Mouse (Mus musculus): Measurements from ENCODE around the gene Amph.
"Not testable (repeated sequence)": the region's sequence is repeated elsewhere in the genome, so short reads cannot be mapped to it uniquely, and the experiment has no call there.

The Amph gene

GRCm38 (mm10) chr13:18948171-18949028, at the start of gene Amph:
Gene Amph (plus strand): TSS chr13:18948205.
- DNase-seq (ENCODE audit: low spot score in 2 of 2) = no peak

DNA sequence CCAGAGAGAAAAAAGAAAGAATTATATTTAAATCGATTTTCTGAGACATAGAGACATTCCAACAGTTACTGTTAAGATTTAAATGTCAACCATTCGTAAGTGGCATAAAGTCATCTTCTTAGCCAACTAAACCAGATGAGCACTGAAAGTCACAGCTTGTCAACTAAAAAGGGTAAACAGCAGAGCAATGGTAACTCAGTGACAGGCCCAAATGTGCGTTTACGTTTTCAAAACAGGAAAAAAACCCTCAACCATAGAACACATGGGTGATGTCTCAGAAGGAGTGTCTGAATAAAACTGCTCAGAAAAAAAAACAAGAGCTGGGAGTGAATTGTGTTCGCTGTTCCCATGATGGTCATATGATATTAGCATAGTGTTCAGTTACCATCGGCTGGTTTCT, 44.4 kb upstream of the Amph start:
- DNase-seq (ENCODE audit: low spot score in 2 of 2) = no peak

- no peak for DNase-seq (ENCODE audit: low spot score in 2 of 2)
These were observed 33.2 kb upstream of the Amph start for GRCm38 (mm10) chr13:18914774-18915173.

- not testable (repeated sequence) for DNase-seq (ENCODE audit: low spot score in 2 of 2)
These were observed 14.8 kb upstream of the Amph start for GRCm38 (mm10) chr13:18933191-18933590.

- no peak for DNase-seq (ENCODE audit: low spot score in 2 of 2)
These were observed 319 bp upstream of the Amph start for GRCm38 (mm10) chr13:18947686-18948085.

- DNase-seq (ENCODE audit: low spot score in 2 of 2) = no peak
These were observed 985 bp downstream of the Amph start for GRCm38 (mm10) chr13:18949029-18949350.

DNA sequence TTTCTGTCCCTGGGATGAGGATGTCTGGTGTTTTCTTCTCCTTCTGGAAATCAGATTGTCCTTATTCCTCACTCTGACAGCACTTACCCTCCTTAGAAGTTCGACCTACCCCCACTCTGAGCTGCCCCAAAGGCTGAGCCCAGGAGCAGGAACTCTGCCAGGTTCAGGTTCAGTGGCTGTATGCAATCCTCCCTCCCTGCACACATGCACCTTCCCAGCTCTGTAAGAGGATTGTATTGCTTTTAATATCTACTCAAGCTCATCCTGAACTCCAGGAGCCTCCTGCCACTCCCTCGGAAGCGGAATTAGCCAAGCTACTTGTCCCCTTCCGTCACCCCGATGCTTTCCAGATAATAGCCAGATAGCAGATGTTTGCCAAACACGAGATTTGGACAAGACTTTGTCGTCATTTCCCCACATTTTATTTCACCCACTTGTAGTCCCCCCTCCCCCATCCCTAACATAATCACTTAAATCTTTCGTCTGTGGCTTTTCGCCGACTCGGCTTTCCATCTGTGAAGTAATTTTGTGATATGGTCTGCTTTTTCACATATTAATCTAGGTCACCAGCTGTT, 1.7 kb downstream of the Amph start:
- no peak for DNase-seq (ENCODE audit: low spot score in 2 of 2)

- DNase-seq (ENCODE audit: low spot score in 2 of 2) = no peak
These were observed 5.6 kb downstream of the Amph start for GRCm38 (mm10) chr13:18953575-18953974.

GRCm38 (mm10) chr13:18956065-18956913, 8.3 kb downstream of the Amph start:
- no peak for DNase-seq (ENCODE audit: low spot score in 2 of 2)

GRCm38 (mm10) chr13:18957028-18957427, 9.0 kb downstream of the Amph start:
- DNase-seq (ENCODE audit: low spot score in 2 of 2) = no peak

DNA sequence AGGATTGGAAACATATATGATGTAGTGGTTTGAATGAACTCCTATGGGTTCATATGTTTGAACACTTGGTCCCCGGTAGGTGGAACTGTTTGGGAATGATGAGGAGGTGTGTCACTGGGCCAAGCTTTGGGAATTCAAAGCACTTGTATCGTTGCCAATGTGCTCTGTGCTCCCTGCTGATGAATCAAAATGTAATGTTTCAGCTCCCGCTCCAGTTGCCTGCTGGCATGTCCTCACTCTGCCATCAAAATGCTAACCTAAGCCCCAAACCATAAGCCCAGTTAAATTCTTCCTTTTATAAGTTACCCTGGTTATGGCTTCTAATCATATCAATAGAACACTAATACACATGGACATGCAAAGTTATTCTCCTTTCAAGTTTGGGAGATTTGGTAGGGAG, 24.6 kb downstream of the Amph start:
- no peak for DNase-seq (ENCODE audit: low spot score in 2 of 2)

GRCm38 (mm10) chr13:18974351-18974750, 26.3 kb downstream of the Amph start:
- DNase-seq (ENCODE audit: low spot score in 2 of 2) = no peak

- DNase-seq (ENCODE audit: low spot score in 2 of 2) = no peak
These were observed 39.3 kb downstream of the Amph start for GRCm38 (mm10) chr13:18987266-18987665.

- no peak for DNase-seq (ENCODE audit: low spot score in 2 of 2)
These were observed 40.3 kb downstream of the Amph start for GRCm38 (mm10) chr13:18988323-18988722.

DNA sequence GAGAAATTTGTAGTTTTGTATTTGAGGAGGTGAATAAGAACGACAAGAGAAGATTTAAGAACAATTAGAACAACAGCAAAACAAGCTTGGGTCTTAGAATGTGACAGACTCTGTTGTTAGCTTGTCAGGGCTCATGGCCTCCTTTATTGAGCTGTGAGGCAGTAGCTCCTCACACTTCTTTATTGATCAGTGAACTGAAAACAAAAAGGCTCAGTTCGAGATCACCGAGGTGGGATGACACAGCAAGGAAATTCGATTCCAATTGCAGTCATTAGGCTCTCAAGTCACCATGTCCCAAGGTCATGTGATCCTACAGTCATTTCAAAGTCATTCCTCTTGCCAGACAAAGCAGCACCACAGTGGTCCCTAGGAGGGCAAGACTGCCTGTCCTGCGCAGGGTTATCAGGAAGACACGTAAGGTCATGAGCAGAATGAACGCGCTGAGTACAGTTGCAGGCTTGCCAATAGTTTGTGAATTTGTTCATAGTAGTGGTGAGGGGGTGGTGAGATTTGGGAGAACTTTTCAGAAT, 41.2 kb downstream of the Amph start:
- no peak for DNase-seq (ENCODE audit: low spot score in 2 of 2)

DNA sequence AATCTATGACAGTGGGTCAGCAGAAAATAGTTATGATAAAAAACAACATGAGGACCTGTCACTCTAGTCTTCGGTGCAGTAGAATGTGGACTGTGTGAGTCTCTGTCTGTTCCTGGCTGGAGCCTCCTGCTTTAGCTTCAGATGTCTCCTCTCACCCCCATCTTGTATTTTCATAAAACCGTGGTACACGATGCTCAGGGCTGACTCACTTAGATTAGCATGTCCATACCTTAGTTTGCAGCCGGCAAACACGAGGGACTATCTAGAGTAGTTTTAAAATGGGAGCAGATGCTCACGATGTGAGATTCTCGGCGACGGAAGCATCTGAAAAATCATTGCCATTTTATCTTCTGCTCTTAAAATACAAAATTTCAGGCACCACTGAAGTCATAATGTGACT, 54.5 kb downstream of the Amph start:
- no peak for DNase-seq (ENCODE audit: low spot score in 2 of 2)

DNA sequence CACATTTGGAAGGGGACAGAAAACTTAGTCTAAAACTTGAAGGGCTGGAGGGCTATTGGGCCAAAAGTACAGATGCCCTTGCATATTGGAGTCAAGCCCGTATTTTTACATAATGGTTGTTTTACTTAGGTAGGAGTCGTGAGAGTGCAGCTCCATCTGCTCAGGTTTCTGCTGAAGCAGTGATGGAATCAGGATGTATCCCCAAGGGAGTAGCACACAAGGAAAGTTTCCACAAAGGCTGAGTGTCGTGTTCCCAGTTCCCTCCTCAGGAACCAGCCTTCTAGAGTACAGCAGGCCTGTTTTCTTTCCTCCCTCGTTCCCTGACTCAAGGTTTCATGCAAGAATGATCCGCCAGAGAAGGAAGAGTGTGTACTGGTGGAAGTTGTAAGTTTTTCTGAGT, 56.4 kb downstream of the Amph start:
- no peak for DNase-seq (ENCODE audit: low spot score in 2 of 2)

- no peak for DNase-seq (ENCODE audit: low spot score in 2 of 2)
These were observed 60.4 kb downstream of the Amph start for GRCm38 (mm10) chr13:19008440-19008839.

GRCm38 (mm10) chr13:19014825-19015375, 66.9 kb downstream of the Amph start:
- DNase-seq (ENCODE audit: low spot score in 2 of 2) = no peak

GRCm38 (mm10) chr13:19021529-19021928, 73.5 kb downstream of the Amph start:
- DNase-seq (ENCODE audit: low spot score in 2 of 2) = no peak

- DNase-seq (ENCODE audit: low spot score in 2 of 2) = no peak
These were observed 74.3 kb downstream of the Amph start for GRCm38 (mm10) chr13:19022310-19022709.

DNA sequence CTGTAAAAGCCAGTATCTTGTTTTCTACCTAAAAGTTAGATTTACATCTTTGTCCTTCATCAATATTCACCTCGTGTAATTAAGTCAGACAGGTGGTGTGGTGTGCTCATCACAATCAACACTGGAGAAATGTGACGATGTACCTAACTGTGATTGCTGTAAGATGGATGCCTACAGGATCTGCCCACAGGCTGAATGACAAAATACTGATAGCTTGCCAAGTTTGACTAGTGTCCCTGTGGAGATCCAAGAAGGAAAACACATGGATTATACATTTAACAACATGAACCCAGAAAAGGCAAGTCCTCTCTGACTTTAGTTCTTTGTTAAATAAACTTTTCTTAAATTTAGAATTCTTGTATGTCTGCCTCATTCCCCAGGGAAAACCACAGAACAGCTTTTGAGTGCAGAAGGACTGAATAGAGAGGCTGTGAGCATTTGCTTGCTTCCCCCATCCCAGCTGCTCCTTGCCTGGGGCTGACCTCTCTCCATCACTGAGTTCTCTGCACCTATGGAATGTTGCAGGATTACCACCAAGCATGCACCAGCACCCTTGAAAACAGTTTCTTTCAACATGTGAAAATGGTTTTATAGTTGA, 77.2 kb downstream of the Amph start:
- no peak for DNase-seq (ENCODE audit: low spot score in 2 of 2)
